Mouse (Mus musculus) embryonic facial prominence, embryonic 11.5 days (tissue): Measurements from ENCODE around the gene Plk5. TPM values are rescaled to one million over a fixed set of nuclear protein-coding genes. Genes with fewer than 3 reads are reported as not detected.

Experiments used
- ATAC-seq: fragments of 200-750 bp; cut with Nextera tagmentation; replicated peaks from 2 replicates; pipeline ENCODE4 v1.8.0; 2017; ENCODE audit warnings: low read depth; ENCODE audit not compliant: insufficient number of reproducible peaks, low FRiP score, low TSS enrichment
- DNase-seq: peaks from one replicate; pipeline ENCODE4 v3.0.0-alpha.2; 2015; ENCODE audit warnings: low spot score
- H3K27ac ChIP-seq: fragments of 300-500 bp; sonication (generic); replicated peaks from 2 replicates; pipeline ENCODE4 v1.5.1; 2014; ENCODE audit warnings: mild to moderate bottlenecking, low read depth, low read length, control low read depth
- H3K27me3 ChIP-seq: fragments of 300-500 bp; sonication (generic); 2 replicates; pipeline ENCODE4 v1.6.1; 2014; ENCODE audit warnings: mild to moderate bottlenecking, low read length, moderate library complexity, mixed read lengths; ENCODE audit not compliant: control insufficient read depth, insufficient read depth
- H3K36me3 ChIP-seq: fragments of 300-500 bp; sonication (generic); replicated peaks from 2 replicates; pipeline ENCODE4 v1.6.1; 2014; ENCODE audit warnings: low read depth, mild to moderate bottlenecking, low read length, moderate library complexity, mixed read lengths; ENCODE audit not compliant: control insufficient read depth, insufficient read depth
- H3K4me1 ChIP-seq: fragments of 300-500 bp; sonication (generic); 2 replicates; pipeline ENCODE4 v1.6.1; 2014; ENCODE audit warnings: low read length, mixed read lengths; ENCODE audit not compliant: control insufficient read depth, insufficient read depth
- H3K4me2 ChIP-seq: fragments of 300-500 bp; sonication (generic); 2 replicates; pipeline ENCODE4 v1.6.1; 2014; ENCODE audit warnings: low read depth, mild to moderate bottlenecking, control low read depth, low read length, moderate library complexity
- H3K4me3 ChIP-seq: fragments of 300-500 bp; sonication (generic); 2 replicates; pipeline ENCODE4 v1.5.1; 2014; ENCODE audit warnings: low read depth, low read length, control low read depth
- H3K9ac ChIP-seq: fragments of 300-500 bp; sonication (generic); replicated peaks from 2 replicates; pipeline ENCODE4 v1.6.1; 2014; ENCODE audit warnings: mild to moderate bottlenecking, control low read depth, low read length
- H3K9me3 ChIP-seq: fragments of 300-500 bp; sonication (generic); replicated peaks from 2 replicates; pipeline ENCODE4 v1.6.1; 2016; ENCODE audit warnings: mild to moderate bottlenecking, low read length, inconsistent platforms, mixed read lengths; ENCODE audit not compliant: control insufficient read depth
- WGBS: fragments of 180-500 bp; shearing (Covaris S2); extraction: QIAGEN DNeasy Blood & Tissue Kit; methylation state at CpG from one replicate; pipeline ENCODE4 v1.1.7; 2014; 5-methylcytosine and 5-hydroxymethylcytosine counted together
- polyA plus RNA-seq: library from polyadenylated mRNA; unstranded; fragments of >200 nt; fragmentation: Nextera tagmentation; extraction: Ambion mirVana; gene quantifications from 2 replicates; pipeline ENCODE4 v1.2.1, GENCODE M21; 2014

Plk5 gene
- polyA plus RNA-seq, 1 experiment from 2014 or later: 0.52 TPM

DNA sequence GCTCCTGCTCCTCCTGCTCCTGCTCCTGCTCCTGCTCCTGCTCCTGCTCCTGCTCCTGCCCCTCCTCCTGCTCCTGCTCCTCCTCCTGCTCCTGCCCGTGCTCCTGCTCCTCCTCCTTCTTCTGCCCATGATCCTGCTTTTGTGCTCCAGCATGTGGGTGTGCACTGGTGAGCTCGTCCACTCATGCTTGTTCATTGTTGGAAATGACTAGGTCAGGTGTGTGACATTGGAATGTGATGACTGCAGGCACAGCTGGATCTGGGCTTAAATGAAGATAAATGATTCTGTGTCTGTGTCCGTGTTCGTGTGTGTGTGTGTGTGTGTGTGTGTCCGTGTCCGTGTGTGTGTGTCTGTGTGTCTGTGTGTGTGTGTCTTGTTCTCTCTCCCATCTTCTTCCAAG is 12.1 kb downstream of the Plk5 start:
- WGBS: 90% methylated on average over 6 of the region's 6 CpGs
- H3K36me3 ChIP-seq: no peaks in the 10 kb centered on the region
- H3K4me1 ChIP-seq: no peaks in the 10 kb centered on the region
- no peak overlapping the region for H3K4me2 ChIP-seq
- H3K9me3 ChIP-seq: no peaks in the 10 kb centered on the region
- no peak for ATAC-seq
- H3K4me3 ChIP-seq: no peak overlapping the region
- no peak overlapping the region for H3K27ac ChIP-seq
- DNase-seq: no peak
- H3K27me3 ChIP-seq: peaks cover 7% of the 10 kb centered on the region
- H3K9ac ChIP-seq: no peak overlapping the region

DNA sequence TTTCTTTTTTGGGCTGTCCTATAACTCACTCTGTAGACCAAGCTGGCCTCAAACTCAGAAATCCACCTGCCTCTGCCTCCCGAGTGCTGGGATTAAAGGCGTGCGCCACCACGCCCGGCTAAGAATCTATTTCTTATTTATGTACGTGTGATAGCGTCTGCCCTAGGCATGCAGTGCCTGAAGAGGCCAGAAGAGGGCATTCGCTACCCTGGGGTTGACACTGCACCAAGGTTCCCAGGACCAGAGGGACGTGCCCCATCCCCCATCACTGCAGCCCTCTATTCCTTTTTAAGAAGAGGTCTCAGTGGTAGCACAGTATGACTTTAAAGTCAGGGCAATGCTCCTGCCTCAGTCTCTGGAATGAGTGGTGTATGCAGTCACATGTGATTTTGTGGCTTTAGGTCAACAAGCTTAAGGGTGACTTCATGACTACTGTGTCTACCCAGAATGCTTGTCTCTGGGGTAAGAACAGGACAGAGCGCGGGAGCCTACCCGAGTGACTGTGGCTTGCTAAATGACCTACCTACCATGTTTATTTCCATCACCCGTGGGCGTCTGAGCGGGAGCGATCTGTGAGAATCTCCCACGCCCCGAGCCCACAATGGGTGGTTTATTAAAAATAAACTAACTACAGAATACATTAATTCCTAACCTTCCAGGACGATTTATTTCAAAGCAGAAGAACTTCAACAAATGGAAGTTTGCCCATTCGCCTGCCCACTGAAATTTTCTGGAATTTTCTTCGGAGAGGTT is 13.9 kb downstream of the Plk5 start:
- Histone ChIP-seq H3K9me3 (no peaks in the 10 kb centered on the region), H3K27ac (no peak overlapping the region), H3K4me3 (no peak overlapping the region), H3K36me3 (no peaks in the 10 kb centered on the region), H3K4me1 (no peaks in the 10 kb centered on the region), H3K9ac (no peak overlapping the region), H3K4me2 (no peak overlapping the region), H3K27me3 (no peaks in the 10 kb centered on the region)
- 81% methylated on average over 21 of the region's 21 CpGs for WGBS
- DNase-seq (no peak), ATAC-seq (no peak)

- no peak overlapping the region for H3K27ac ChIP-seq
- DNase-seq (peak; percentile 87), ATAC-seq (peak; percentile 81)
- WGBS: 4% methylated on average over 12 of the region's 12 CpGs
- peak overlapping the region; percentile 10; the same call in 1 of the 2 replicates for H3K9ac ChIP-seq
- H3K36me3 ChIP-seq: no peaks in the 10 kb centered on the region
- H3K27me3 ChIP-seq: no peaks in the 10 kb centered on the region
- H3K4me1 ChIP-seq: no peaks in the 10 kb centered on the region
- H3K4me3 ChIP-seq: peak overlapping the region; percentile 22; the same call in 1 of the 2 replicates
- no peaks in the 10 kb centered on the region for H3K9me3 ChIP-seq
- no peak overlapping the region; the same call in 1 of the 2 replicates for H3K4me2 ChIP-seq
Observed at GRCm38 (mm10) chr10:80371411-80371966, 15.2 kb downstream of the Plk5 start.

DNA sequence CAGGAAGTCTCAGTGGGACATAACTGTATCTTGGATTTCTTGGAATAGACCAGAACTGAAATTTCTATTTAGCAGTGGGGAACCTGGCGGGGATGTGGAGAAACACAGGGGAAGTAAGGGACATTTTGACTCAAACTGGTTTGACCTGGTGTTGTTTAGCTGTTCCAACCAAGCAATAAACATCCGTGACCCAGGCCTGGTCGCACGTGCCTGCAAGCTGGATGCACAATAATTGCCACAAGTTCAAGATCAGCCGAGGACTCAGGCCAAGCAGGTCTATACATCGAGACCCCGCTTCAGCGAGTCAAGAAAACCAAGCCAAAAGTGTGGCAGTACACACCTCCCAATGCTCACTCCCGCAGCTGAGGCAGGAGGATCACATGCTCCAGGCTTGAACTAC is 15.7 kb downstream of the Plk5 start:
- no peaks in the 10 kb centered on the region for H3K4me1 ChIP-seq
- H3K27me3 ChIP-seq: no peaks in the 10 kb centered on the region
- no peak overlapping the region for H3K4me2 ChIP-seq
- H3K27ac ChIP-seq: no peak overlapping the region
- ATAC-seq (no peak), DNase-seq (no peak)
- WGBS: 49% methylated on average over 9 of the region's 9 CpGs
- H3K9me3 ChIP-seq: no peaks in the 10 kb centered on the region
- H3K4me3 ChIP-seq: no peak overlapping the region
- H3K9ac ChIP-seq: no peak overlapping the region
- H3K36me3 ChIP-seq: no peaks in the 10 kb centered on the region

DNA sequence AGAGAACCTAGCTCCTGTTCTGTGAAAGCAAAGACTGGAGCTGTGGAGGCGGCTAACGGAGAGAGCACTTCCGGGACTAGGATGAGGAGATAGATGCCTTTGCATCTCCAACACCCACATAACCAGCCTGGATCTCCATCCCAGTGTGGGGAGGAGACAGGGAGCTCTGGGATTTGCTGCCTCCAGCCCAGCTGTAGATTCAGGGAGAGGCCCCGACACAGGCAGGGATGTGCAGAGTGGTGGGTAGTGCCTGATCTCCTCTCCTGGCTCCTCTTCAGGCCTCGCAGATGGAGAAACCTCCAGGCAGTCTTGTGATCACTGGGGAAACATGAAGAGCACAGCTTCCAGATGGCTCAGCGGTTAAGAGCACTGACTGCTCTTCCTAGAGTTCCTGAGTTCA is 16.4 kb downstream of the Plk5 start:
- H3K36me3 ChIP-seq: no peaks in the 10 kb centered on the region
- H3K4me1 ChIP-seq: no peaks in the 10 kb centered on the region
- WGBS: 79% methylated on average over 6 of the region's 6 CpGs
- no peak overlapping the region; the same call in 1 of the 2 replicates for H3K9ac ChIP-seq
- no peak overlapping the region for H3K4me3 ChIP-seq
- ATAC-seq (no peak), DNase-seq (no peak)
- H3K4me2 ChIP-seq: no peak overlapping the region
- H3K9me3 ChIP-seq: no peaks in the 10 kb centered on the region
- no peaks in the 10 kb centered on the region for H3K27me3 ChIP-seq
- H3K27ac ChIP-seq: no peak overlapping the region

- H3K27ac ChIP-seq: no peak overlapping the region
- ATAC-seq: no peak
- H3K4me2 ChIP-seq: no peak overlapping the region
- H3K27me3 ChIP-seq: no peaks in the 10 kb centered on the region
- no peak overlapping the region for H3K9ac ChIP-seq
- no peaks in the 10 kb centered on the region for H3K9me3 ChIP-seq
- H3K4me1 ChIP-seq: no peaks in the 10 kb centered on the region
- H3K36me3 ChIP-seq: no peaks in the 10 kb centered on the region
- WGBS: 14% methylated on average over 6 of the region's 6 CpGs
- peak; percentile 80 for DNase-seq
- H3K4me3 ChIP-seq: no peak overlapping the region
Observed at GRCm38 (mm10) chr10:80374063-80374462, 17.8 kb downstream of the Plk5 start.

GRCm38 (mm10) chr10:80376160-80376559 is 19.9 kb downstream of the Plk5 start:
- Histone ChIP-seq H3K36me3 (peaks cover 6% of the 10 kb centered on the region), H3K4me1 (no peaks in the 10 kb centered on the region), H3K9me3 (no peaks in the 10 kb centered on the region), H3K27ac (no peak overlapping the region), H3K27me3 (no peaks in the 10 kb centered on the region), H3K9ac (no peak overlapping the region), H3K4me3 (no peak overlapping the region), H3K4me2 (no peak overlapping the region)
- DNase-seq (peak; percentile 96), ATAC-seq (no peak)
- WGBS: 3% methylated on average over 7 of the region's 7 CpGs

DNA sequence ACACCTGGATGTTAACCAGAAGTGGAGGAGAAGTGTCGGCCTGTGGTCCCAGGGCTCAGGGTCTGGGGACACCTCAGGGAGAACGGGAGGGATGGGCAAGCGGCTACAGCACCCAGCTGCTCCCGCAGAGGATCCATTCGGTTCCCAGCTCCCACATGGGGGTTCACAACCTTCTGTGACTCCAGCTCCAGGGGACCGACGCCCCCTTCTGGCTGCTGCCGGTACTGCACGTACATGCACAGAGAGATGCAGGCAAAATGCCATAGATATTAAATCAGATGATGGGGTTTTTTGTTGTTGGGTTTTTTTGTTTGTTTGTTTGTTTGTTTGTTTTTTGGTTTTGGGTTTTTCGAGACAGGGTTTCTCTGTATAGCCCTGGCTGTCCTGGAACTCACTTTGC is 21.5 kb downstream of the Plk5 start:
- Histone ChIP-seq H3K27ac (no peak overlapping the region), H3K4me2 (no peak overlapping the region), H3K4me3 (no peak overlapping the region), H3K9ac (no peak overlapping the region), H3K36me3 (peaks cover 14% of the 10 kb centered on the region), H3K4me1 (no peaks in the 10 kb centered on the region), H3K9me3 (no peaks in the 10 kb centered on the region), H3K27me3 (no peaks in the 10 kb centered on the region)
- ATAC-seq (no peak), DNase-seq (no peak)
- WGBS: 51% methylated on average over 10 of the region's 10 CpGs
